Mouse (Mus musculus): ENCODE measurements at regions not wholly inside any gene's neighbourhood (a gene's known extent, or its start where the extent isn't known, plus 50 kb on each side); places are given as distances from the start of the nearest gene placed in this dataset.

DNA sequence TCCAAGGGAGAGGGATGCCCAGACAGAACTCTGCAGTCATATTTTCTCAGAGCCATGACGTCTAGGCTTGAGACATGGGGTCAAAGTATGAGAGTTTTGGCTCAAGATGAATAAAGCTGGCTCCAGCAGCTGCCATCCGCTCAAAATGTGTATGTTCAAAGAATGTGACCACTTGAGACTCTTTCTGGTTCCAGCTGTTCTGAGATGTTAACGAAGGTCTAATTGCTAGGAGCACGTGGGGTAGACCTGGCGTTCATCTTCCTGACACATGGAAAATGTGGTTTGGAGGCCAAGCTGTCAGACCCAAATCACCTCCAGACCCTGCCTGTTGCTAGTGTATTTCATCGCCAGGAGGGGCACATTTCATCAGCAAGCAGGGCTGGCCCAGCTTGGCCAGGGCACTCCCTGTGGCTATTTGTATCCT lies 58.9 kb upstream of the Ankrd1 start:
- WGBS = 76% methylated on average over 6 of the region's 6 CpGs
- ATAC-seq (ENCODE audit: low FRiP score) = no peak
- Histone ChIP-seq H3K27ac (replicated peaks) (no peak overlapping the region), H3K4me3 (replicated peaks) (no peak overlapping the region), H3K36me3 (no peaks in the 10 kb centered on the region), H3K9ac (replicated peaks) (no peak overlapping the region), H3K4me1 (no peaks in the 10 kb centered on the region), H3K4me2 (no peak overlapping the region), H3K27me3 (replicated peaks) (no peaks in the 10 kb centered on the region), H3K9me3 (replicated peaks) (no peaks in the 10 kb centered on the region)

DNA sequence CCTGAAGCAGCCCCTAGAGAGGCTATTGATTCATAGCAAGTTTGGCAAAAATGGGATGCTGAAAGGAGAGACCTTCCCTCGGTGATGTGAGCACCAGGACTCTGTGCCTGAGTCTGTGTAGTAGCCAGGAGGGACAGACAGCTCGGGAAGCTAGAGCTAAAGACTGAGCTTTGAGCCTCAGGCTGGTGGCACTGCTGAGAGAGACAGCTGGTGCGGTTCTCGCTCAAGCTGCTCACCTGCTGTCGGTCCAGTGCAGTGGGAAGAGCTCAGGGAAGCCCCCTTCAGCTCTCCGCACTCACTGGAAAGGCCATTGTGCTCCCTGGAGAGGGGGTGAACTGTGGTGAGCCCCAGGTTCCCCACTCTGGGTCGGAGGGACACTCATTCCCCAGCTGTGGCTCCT lies 60.4 kb upstream of the Ankrd1 start:
- WGBS = 74% methylated on average over 7 of the region's 7 CpGs
- Histone ChIP-seq H3K27me3 (replicated peaks) (no peaks in the 10 kb centered on the region), H3K27ac (replicated peaks) (no peak overlapping the region), H3K9ac (replicated peaks) (no peak overlapping the region), H3K9me3 (replicated peaks) (no peaks in the 10 kb centered on the region), H3K4me3 (replicated peaks) (no peak overlapping the region), H3K36me3 (no peaks in the 10 kb centered on the region), H3K4me2 (no peak overlapping the region), H3K4me1 (no peaks in the 10 kb centered on the region)
- 0 out of 2 replicates have a peak, but pooled peaks have one; percentile 21 for ATAC-seq (ENCODE audit: low FRiP score)

DNA sequence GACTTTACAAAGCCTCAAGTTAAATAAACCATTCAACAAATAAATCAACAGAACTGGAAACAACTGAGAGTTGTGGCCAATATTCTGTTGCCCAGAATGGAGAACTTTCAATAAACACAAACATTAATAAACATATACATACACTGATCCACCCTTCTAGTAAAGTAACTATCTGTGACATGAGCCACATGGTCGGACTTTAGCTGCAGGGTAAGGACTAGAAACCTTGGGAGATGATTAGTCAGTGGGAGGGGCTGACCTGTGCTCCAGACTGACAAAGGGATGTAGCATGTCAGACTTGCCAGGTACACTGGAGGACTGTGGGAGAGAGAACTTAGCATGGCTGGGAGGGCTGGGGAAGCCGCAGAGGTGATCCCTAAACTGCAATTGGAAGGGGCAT lies 61.6 kb upstream of the Ankrd1 start:
- Histone ChIP-seq H3K27me3 (replicated peaks) (no peaks in the 10 kb centered on the region), H3K9ac (replicated peaks) (no peak overlapping the region), H3K4me2 (no peak overlapping the region), H3K4me3 (replicated peaks) (no peak overlapping the region), H3K9me3 (replicated peaks) (no peaks in the 10 kb centered on the region), H3K27ac (replicated peaks) (no peak overlapping the region), H3K36me3 (no peaks in the 10 kb centered on the region), H3K4me1 (no peaks in the 10 kb centered on the region)
- ATAC-seq (ENCODE audit: low FRiP score) = no peak
- WGBS = 70% methylated on average over 2 of the region's 2 CpGs

DNA sequence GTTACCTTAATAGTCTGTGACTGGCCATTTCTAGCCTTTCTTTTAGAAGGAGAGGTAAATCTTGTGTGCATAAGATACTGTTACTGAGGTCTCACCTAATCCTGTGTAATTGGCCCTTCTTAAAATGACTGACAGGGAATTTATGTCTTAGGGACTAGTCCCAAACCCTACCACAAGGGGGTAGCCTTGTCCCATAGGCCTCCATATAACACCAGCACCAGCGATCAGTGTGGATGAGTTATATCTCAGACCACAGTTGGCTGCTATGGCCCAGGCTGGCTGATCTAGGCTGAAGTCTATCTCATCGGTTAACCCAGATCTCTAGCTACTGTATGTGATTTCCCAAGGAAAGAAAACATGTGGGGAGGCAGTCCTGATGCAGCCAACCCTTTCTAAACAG lies 63.2 kb upstream of the Ankrd1 start:
- H3K9ac ChIP-seq (replicated peaks) = no peak overlapping the region
- WGBS = 29% methylated on average over 2 of the region's 2 CpGs
- no peaks in the 10 kb centered on the region for H3K27me3 ChIP-seq (replicated peaks)
- H3K9me3 ChIP-seq (replicated peaks) = no peaks in the 10 kb centered on the region
- H3K36me3 ChIP-seq = no peaks in the 10 kb centered on the region
- no peak for ATAC-seq (ENCODE audit: low FRiP score)
- no peak overlapping the region for H3K4me3 ChIP-seq (replicated peaks)
- no peaks in the 10 kb centered on the region for H3K4me1 ChIP-seq
- no peak overlapping the region for H3K27ac ChIP-seq (replicated peaks)
- H3K4me2 ChIP-seq = no peak overlapping the region

DNA sequence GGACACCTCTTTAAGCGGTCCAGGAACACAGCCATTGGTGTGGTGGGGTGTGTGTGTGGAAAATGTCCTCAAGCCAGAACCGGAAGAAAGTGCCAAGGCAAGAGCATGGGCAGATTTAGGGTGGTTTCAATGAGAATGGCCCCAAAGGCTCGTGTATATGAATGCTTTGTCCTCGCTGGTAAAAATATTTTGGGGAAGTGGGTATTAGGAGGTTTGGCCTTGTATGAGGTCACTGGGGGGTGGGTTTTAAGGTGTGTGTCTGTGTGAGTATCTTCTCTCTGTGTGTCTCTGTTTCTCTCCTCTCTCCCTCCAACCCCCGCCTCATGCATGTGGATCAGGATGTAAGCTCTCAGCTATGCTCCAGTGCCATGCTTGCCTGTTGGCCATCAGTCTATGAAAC lies 69.8 kb upstream of the Ankrd1 start:
- Histone ChIP-seq H3K27me3 (replicated peaks) (no peaks in the 10 kb centered on the region), H3K4me3 (replicated peaks) (no peak overlapping the region), H3K4me1 (no peaks in the 10 kb centered on the region), H3K9ac (replicated peaks) (no peak overlapping the region), H3K27ac (replicated peaks) (no peak overlapping the region), H3K36me3 (no peaks in the 10 kb centered on the region), H3K9me3 (replicated peaks) (no peaks in the 10 kb centered on the region), H3K4me2 (no peak overlapping the region)
- ATAC-seq (ENCODE audit: low FRiP score) = no peak
- WGBS = 93% methylated on average over 5 of the region's 5 CpGs

DNA sequence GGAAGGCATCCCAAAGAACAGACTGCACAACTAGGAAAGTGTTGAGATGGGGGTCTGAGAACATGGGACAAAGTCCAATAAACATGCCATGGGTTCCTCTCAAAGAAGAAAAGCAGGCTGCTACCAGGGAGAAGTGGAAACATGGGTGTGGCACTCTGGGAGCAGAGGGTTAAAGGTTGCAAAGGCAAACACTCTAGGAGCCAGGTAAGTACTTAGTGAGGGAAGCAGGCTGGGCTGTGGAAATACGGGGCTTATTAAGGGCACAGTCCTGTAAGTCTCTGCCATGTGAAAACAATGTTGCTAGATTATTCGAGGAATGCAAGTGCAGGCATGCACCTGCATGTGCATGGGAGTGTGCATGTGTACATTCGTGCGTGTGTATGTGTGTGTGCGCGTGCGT lies 71.7 kb upstream of the Ankrd1 start:
- H3K4me1 ChIP-seq = no peaks in the 10 kb centered on the region
- H3K4me2 ChIP-seq = no peak overlapping the region
- no peaks in the 10 kb centered on the region for H3K27me3 ChIP-seq (replicated peaks)
- WGBS = 96% methylated on average over 7 of the region's 7 CpGs
- no peak overlapping the region for H3K27ac ChIP-seq (replicated peaks)
- H3K9me3 ChIP-seq (replicated peaks) = no peaks in the 10 kb centered on the region
- no peak for ATAC-seq (ENCODE audit: low FRiP score)
- no peak overlapping the region for H3K4me3 ChIP-seq (replicated peaks)
- no peak overlapping the region for H3K9ac ChIP-seq (replicated peaks)
- H3K36me3 ChIP-seq = no peaks in the 10 kb centered on the region

DNA sequence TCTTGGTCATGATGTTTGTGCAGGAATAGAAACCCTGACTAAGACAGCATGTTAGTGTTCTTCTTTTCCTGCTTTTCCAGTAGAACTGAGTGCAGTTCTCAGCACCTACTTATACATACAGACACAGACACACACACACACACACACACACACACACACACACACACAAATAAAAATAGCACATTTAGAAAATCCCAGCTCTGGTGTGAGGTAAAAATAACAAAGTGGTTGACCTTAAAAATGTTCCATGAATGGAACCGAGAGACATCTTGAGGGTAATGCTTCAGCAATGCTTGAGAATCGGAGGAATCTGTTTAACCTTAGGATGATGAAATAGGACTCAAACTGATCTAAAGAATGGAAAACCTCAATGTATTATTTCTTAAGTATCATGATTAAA lies 84.4 kb upstream of the Ankrd1 start:
- no peak for ATAC-seq (ENCODE audit: low FRiP score)
- Histone ChIP-seq H3K9me3 (replicated peaks) (no peaks in the 10 kb centered on the region), H3K4me1 (peaks cover 9% of the 10 kb centered on the region), H3K9ac (replicated peaks) (no peak overlapping the region), H3K27me3 (replicated peaks) (no peaks in the 10 kb centered on the region), H3K27ac (replicated peaks) (no peak overlapping the region), H3K4me3 (replicated peaks) (no peak overlapping the region), H3K4me2 (no peak overlapping the region), H3K36me3 (no peaks in the 10 kb centered on the region)
- 94% methylated on average over 2 of the region's 2 CpGs for WGBS

DNA sequence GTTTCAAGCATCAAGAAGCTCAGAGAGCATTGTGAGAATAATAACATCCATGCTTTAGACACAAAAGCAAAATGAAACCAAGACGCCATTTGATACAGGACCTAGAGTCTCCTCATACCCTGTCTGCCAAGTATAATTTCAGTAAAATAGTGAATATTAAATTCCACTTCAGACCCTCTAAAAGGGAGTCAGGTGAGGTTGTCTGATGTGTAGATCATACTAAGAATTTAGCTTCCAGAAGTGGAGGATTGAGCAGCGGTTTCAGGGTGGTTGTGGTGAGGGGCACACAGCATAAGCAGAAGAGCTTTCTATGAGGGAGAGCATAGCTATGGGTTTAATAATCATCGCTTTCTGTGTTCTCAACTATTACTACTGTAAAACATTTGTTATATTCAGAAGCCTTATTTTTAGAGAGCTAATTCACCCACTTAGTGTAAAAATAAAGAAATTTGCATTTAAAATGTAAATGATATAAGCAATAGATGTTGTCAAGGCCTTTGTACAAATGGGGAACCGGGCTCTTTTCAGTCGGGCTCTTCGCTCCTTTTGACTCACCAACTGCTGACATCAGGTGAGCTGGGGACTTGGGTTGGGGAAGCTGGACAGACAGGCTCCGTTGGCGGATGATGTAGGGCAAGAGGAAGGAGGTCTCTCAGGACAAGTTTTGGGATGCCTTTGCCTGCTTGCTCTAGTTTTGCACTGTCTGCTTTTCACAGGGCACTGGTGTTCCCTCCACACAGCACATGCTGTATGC lies 85.2 kb upstream of the Ankrd1 start:
- ATAC-seq (ENCODE audit: low FRiP score) = no peak
- Histone ChIP-seq H3K27me3 (replicated peaks) (no peaks in the 10 kb centered on the region), H3K4me1 (peaks cover 9% of the 10 kb centered on the region), H3K4me3 (replicated peaks) (no peak overlapping the region), H3K9me3 (replicated peaks) (no peaks in the 10 kb centered on the region), H3K27ac (replicated peaks) (no peak overlapping the region), H3K4me2 (no peak overlapping the region), H3K9ac (replicated peaks) (no peak overlapping the region), H3K36me3 (no peaks in the 10 kb centered on the region)
- WGBS = 95% methylated on average over 8 of the region's 8 CpGs

DNA sequence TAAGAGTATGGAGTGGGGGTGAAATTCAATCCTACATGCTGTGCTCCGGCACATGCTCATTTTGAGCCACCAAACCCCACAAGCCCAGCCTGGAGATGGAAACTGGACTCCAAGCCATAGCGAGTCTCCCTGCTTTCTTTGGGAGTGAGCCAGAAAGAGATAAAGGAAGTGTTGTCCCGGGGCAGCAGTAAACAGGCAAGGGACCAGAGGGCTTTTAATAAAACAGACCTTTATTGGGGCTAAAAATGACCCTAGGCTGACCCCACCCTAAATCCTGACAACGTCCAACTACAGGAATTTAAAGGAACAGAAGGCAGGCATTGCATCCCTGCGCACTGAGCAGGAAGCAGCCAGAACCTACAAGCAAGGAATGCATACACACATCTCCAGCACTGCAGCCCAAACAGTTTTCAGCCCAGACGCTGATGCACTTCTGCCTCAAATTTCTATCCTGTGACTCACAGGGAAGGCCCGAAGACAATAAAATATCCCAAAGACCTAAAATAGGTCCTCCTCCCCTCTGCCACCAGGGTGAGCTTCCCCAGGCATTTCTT lies 87.9 kb upstream of the Ankrd1 start:
- no peak overlapping the region for H3K27ac ChIP-seq (replicated peaks)
- peak overlapping the region; percentile 19 for H3K4me2 ChIP-seq
- H3K27me3 ChIP-seq (replicated peaks) = no peaks in the 10 kb centered on the region
- no peaks in the 10 kb centered on the region for H3K9me3 ChIP-seq (replicated peaks)
- H3K36me3 ChIP-seq = no peaks in the 10 kb centered on the region
- peaks cover 9% of the 10 kb centered on the region for H3K4me1 ChIP-seq
- H3K9ac ChIP-seq (replicated peaks) = no peak overlapping the region
- WGBS = 22% methylated on average over 7 of the region's 7 CpGs
- H3K4me3 ChIP-seq (replicated peaks) = no peak overlapping the region
- no peak for ATAC-seq (ENCODE audit: low FRiP score)

DNA sequence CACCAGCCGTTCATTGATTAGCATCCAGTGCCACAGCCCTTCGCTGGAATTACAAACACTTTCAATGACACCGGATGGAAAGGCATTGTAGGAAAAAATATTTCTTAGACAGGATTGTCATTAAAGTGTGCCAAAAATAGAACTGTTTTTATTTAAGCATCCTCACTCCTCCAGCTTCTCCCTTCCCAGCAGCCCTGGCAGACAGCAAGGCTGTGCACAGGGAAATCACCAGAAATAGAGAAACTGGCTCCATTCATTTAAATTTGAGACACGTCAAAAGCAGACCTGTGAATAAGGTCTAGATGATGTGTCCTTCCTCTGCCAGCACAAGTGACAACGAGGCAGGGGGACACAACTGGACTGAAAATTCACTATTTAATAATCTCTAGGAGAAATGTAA lies 88.5 kb upstream of the Ankrd1 start:
- WGBS = 63% methylated on average over 5 of the region's 5 CpGs

DNA sequence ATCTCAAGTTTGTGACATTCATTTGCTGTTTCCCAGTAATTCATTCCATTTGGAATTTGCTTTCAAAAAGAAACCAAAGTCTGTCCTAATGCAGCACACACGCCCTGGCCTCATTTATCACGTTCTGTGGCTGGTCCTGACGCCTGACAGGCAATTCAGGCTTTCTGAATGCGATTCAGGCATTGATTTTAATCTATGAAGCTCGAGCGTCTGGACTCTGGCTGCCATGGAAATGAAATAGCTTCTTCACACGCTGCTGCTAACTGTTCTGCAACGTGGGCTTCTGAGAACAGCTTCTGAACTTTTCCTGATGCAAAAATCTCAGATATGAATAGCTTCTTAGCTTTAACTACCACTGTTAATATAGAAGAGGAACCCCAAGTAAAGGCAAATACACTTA lies 93.6 kb upstream of the Ankrd1 start:
- Histone ChIP-seq H3K27me3 (replicated peaks) (no peaks in the 10 kb centered on the region), H3K27ac (replicated peaks) (no peak overlapping the region), H3K4me1 (peaks cover 14% of the 10 kb centered on the region), H3K9me3 (replicated peaks) (no peaks in the 10 kb centered on the region), H3K9ac (replicated peaks) (no peak overlapping the region), H3K4me2 (no peak overlapping the region), H3K4me3 (replicated peaks) (no peak overlapping the region), H3K36me3 (no peaks in the 10 kb centered on the region)
- ATAC-seq (ENCODE audit: low FRiP score) = no peak
- WGBS = 12% methylated on average over 8 of the region's 8 CpGs

More for the DNA sequence above, 88.5 kb upstream of the Ankrd1 start:
- H3K36me3 ChIP-seq = no peaks in the 10 kb centered on the region
- no peak overlapping the region; the same call in 1 of the 2 replicates for H3K27ac ChIP-seq (replicated peaks)
- no peaks in the 10 kb centered on the region for H3K9me3 ChIP-seq (replicated peaks)
- no peaks in the 10 kb centered on the region for H3K27me3 ChIP-seq (replicated peaks)
- no peak overlapping the region for H3K4me3 ChIP-seq (replicated peaks)
- ATAC-seq (ENCODE audit: low FRiP score) = no peak
- no peak overlapping the region for H3K4me2 ChIP-seq
- peaks cover 12% of the 10 kb centered on the region for H3K4me1 ChIP-seq
- no peak overlapping the region for H3K9ac ChIP-seq (replicated peaks)

DNA sequence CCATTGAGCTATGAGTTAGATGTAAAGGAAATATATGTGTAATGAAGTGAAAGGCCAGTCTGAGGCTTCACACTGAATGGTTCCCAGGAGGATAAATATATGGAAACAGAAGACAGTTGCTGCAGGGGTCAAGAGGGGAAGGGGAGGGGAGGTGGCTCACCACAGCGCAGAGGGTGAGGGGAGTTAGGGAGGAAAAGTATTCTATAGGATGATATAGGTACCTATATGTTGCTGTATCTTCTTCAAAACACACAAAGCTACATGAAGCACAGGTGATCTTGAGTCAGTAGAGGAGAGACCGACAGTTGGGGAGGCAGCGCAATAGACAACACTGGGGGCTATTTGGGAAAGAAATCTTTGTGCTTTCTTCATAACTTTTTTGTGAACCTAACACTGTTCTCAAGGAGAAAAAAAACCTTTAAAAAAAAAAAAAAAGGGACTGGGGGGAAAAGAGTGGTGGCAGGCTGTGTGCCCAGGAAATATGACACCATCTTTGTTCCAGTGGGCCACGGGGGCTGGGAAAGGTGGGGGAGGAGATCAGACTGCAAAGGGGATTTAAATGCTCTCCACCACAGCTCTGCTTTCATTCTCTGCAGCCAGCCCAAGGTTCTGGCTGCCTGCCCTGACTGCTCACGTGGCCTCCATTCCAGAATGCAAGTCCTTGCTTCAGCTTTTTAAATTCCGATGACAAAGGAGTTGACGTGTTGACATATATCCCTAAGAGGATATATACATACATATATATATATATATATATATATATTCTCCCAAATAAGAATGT lies 94.5 kb upstream of the Ankrd1 start:
- no peak overlapping the region for H3K27ac ChIP-seq (replicated peaks)
- peaks cover 12% of the 10 kb centered on the region for H3K4me1 ChIP-seq
- WGBS = 26% methylated on average over 7 of the region's 7 CpGs
- ATAC-seq (ENCODE audit: low FRiP score) = peak; percentile 59; the same call in 1 of the 2 replicates
- no peak overlapping the region for H3K4me2 ChIP-seq
- H3K27me3 ChIP-seq (replicated peaks) = no peaks in the 10 kb centered on the region
- no peaks in the 10 kb centered on the region for H3K9me3 ChIP-seq (replicated peaks)
- no peak overlapping the region for H3K9ac ChIP-seq (replicated peaks)
- H3K4me3 ChIP-seq (replicated peaks) = no peak overlapping the region
- no peaks in the 10 kb centered on the region for H3K36me3 ChIP-seq

All from neural tube, embryonic 15.5 days (tissue).